Mouse (Mus musculus): ENCODE measurements at regions not wholly inside any gene's neighbourhood (a gene's known extent, or its start where the extent isn't known, plus 50 kb on each side); places are given as distances from the start of the nearest gene placed in this dataset.

- no peaks in the 10 kb centered on the region for H3K27me3 ChIP-seq
- no peaks in the 10 kb centered on the region for H3K36me3 ChIP-seq
- H3K9ac ChIP-seq (replicated peaks), result no peak overlapping the region
- peak overlapping the region; percentile 47; the same call in 1 of the 2 replicates for H3K27ac ChIP-seq
- peak; percentile 68 for ATAC-seq
- H3K4me2 ChIP-seq (replicated peaks), result no peak overlapping the region
- H3K4me3 ChIP-seq (replicated peaks), result no peak overlapping the region
- no peaks in the 10 kb centered on the region for H3K9me3 ChIP-seq
- 0 out of 2 replicates have a peak, but pooled peaks cover 5% of the 10 kb centered on the region for H3K4me1 ChIP-seq (replicated peaks)
Measured at GRCm38 (mm10) chr15:70644447-70645202, 3189.7 kb upstream of the Gm6569 start.

- Histone ChIP-seq H3K9ac (replicated peaks) (no peak overlapping the region), H3K4me1 (replicated peaks) (no peaks in the 10 kb centered on the region), H3K4me3 (replicated peaks) (no peak overlapping the region), H3K4me2 (replicated peaks) (no peak overlapping the region), H3K27me3 (no peaks in the 10 kb centered on the region), H3K9me3 (no peaks in the 10 kb centered on the region), H3K27ac (no peak overlapping the region), H3K36me3 (no peaks in the 10 kb centered on the region)
- no peak for ATAC-seq
- 80% methylated on average over 1 of the region's 1 CpGs for WGBS
Measured at GRCm38 (mm10) chr15:70675549-70675948, 3158.8 kb upstream of the Gm6569 start.

GRCm38 (mm10) chr15:70704547-70704946 is 3129.8 kb upstream of the Gm6569 start:
- Histone ChIP-seq H3K4me1 (replicated peaks) (no peaks in the 10 kb centered on the region), H3K27ac (no peak overlapping the region), H3K9me3 (no peaks in the 10 kb centered on the region), H3K4me2 (replicated peaks) (no peak overlapping the region), H3K27me3 (no peaks in the 10 kb centered on the region), H3K9ac (replicated peaks) (no peak overlapping the region), H3K4me3 (replicated peaks) (no peak overlapping the region), H3K36me3 (no peaks in the 10 kb centered on the region)
- no peak for ATAC-seq
- WGBS, result 69% methylated on average over 2 of the region's 2 CpGs

GRCm38 (mm10) chr15:70713736-70714135 is 3120.6 kb upstream of the Gm6569 start:
- Histone ChIP-seq H3K4me1 (replicated peaks) (peaks cover 10% of the 10 kb centered on the region; the same call in 1 of the 2 replicates), H3K9me3 (no peaks in the 10 kb centered on the region), H3K27ac (no peak overlapping the region), H3K9ac (replicated peaks) (no peak overlapping the region), H3K4me2 (replicated peaks) (no peak overlapping the region), H3K4me3 (replicated peaks) (no peak overlapping the region), H3K36me3 (no peaks in the 10 kb centered on the region), H3K27me3 (no peaks in the 10 kb centered on the region)
- peak; percentile 86; the same call in 1 of the 2 replicates for ATAC-seq

GRCm38 (mm10) chr15:70727361-70727885 is 3106.9 kb upstream of the Gm6569 start:
- Histone ChIP-seq H3K27me3 (no peaks in the 10 kb centered on the region), H3K4me2 (replicated peaks) (no peak overlapping the region), H3K4me1 (replicated peaks) (no peaks in the 10 kb centered on the region), H3K4me3 (replicated peaks) (no peak overlapping the region), H3K9ac (replicated peaks) (no peak overlapping the region), H3K27ac (no peak overlapping the region), H3K36me3 (no peaks in the 10 kb centered on the region), H3K9me3 (no peaks in the 10 kb centered on the region)
- 87% methylated on average over 1 of the region's 1 CpGs for WGBS
- ATAC-seq, result no peak

GRCm38 (mm10) chr15:70727956-70728355 is 3106.4 kb upstream of the Gm6569 start:
- Histone ChIP-seq H3K9me3 (no peaks in the 10 kb centered on the region), H3K36me3 (no peaks in the 10 kb centered on the region), H3K9ac (replicated peaks) (no peak overlapping the region), H3K27me3 (no peaks in the 10 kb centered on the region), H3K4me2 (replicated peaks) (no peak overlapping the region), H3K4me3 (replicated peaks) (no peak overlapping the region), H3K4me1 (replicated peaks) (no peaks in the 10 kb centered on the region), H3K27ac (no peak overlapping the region)
- 90% methylated on average over 1 of the region's 1 CpGs for WGBS
- ATAC-seq, result no peak

GRCm38 (mm10) chr15:70744239-70744638 is 3090.1 kb upstream of the Gm6569 start:
- no peak for ATAC-seq
- no peak overlapping the region for H3K4me2 ChIP-seq (replicated peaks)
- H3K27me3 ChIP-seq, result no peaks in the 10 kb centered on the region
- no peaks in the 10 kb centered on the region; the same call in 1 of the 2 replicates for H3K9me3 ChIP-seq
- no peak overlapping the region for H3K27ac ChIP-seq
- no peaks in the 10 kb centered on the region for H3K4me1 ChIP-seq (replicated peaks)
- H3K4me3 ChIP-seq (replicated peaks), result no peak overlapping the region
- no peak overlapping the region for H3K9ac ChIP-seq (replicated peaks)
- H3K36me3 ChIP-seq, result no peaks in the 10 kb centered on the region

GRCm38 (mm10) chr15:70764045-70764444 is 3070.3 kb upstream of the Gm6569 start:
- H3K9me3 ChIP-seq, result no peaks in the 10 kb centered on the region
- no peak overlapping the region for H3K9ac ChIP-seq (replicated peaks)
- H3K27me3 ChIP-seq, result no peaks in the 10 kb centered on the region
- no peak overlapping the region for H3K4me2 ChIP-seq (replicated peaks)
- ATAC-seq, result peak; percentile 79
- H3K27ac ChIP-seq, result 0 out of 2 replicates have a peak overlapping the region, but pooled peaks have one; percentile 11
- H3K36me3 ChIP-seq, result no peaks in the 10 kb centered on the region
- H3K4me3 ChIP-seq (replicated peaks), result no peak overlapping the region
- 7% methylated on average over 1 of the region's 1 CpGs for WGBS
- peaks cover 6% of the 10 kb centered on the region for H3K4me1 ChIP-seq (replicated peaks)

GRCm38 (mm10) chr15:70764513-70764912 is 3069.8 kb upstream of the Gm6569 start:
- ATAC-seq, result peak; percentile 70; the same call in 1 of the 2 replicates
- Histone ChIP-seq H3K27me3 (no peaks in the 10 kb centered on the region), H3K4me2 (replicated peaks) (no peak overlapping the region), H3K27ac (0 out of 2 replicates have a peak overlapping the region, but pooled peaks have one; percentile 11), H3K36me3 (no peaks in the 10 kb centered on the region), H3K4me3 (replicated peaks) (no peak overlapping the region), H3K9ac (replicated peaks) (no peak overlapping the region), H3K4me1 (replicated peaks) (peaks cover 6% of the 10 kb centered on the region), H3K9me3 (no peaks in the 10 kb centered on the region)
- WGBS, result 53% methylated on average over 1 of the region's 1 CpGs

GRCm38 (mm10) chr15:70765471-70765870 is 3068.9 kb upstream of the Gm6569 start:
- H3K36me3 ChIP-seq, result no peaks in the 10 kb centered on the region
- no peak for ATAC-seq
- H3K4me2 ChIP-seq (replicated peaks), result no peak overlapping the region
- no peaks in the 10 kb centered on the region for H3K27me3 ChIP-seq
- H3K4me3 ChIP-seq (replicated peaks), result no peak overlapping the region
- peaks cover 6% of the 10 kb centered on the region for H3K4me1 ChIP-seq (replicated peaks)
- no peak overlapping the region for H3K9ac ChIP-seq (replicated peaks)
- no peak overlapping the region for H3K27ac ChIP-seq
- H3K9me3 ChIP-seq, result no peaks in the 10 kb centered on the region
